Mouse (Mus musculus) frontal cortex, postnatal 10 days (tissue): ENCODE measurements around the gene Tmem107.

Experiments
- DNase-seq, 2 experiments: peaks; one replicate each; pipeline ENCODE4 v3.0.0; 2022; ENCODE audit warnings: low spot score in 2 of 2, mixed read lengths in 1 of 2

Gene Tmem107

DNA sequence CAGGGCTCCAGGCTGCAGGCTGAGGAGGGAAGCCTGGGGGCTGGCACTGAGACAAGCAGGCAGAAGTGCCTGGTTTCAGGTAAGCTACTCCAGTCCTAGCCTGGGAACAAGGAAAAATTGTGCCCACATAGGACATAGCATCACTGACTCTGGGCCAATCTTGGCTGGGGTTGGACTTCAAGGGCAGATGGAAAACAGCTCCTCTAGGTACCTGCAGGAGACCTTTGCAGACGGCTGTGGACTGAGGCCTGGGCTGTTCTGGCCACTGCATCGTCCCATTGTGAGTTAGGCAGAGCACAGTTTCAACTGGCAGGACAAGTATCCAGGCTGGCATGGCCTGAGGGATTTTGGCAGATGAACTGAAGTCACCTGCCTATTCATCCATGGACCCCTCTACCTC is 35.2 kb downstream of the Tmem107 start:
- no peak for DNase-seq

DNA sequence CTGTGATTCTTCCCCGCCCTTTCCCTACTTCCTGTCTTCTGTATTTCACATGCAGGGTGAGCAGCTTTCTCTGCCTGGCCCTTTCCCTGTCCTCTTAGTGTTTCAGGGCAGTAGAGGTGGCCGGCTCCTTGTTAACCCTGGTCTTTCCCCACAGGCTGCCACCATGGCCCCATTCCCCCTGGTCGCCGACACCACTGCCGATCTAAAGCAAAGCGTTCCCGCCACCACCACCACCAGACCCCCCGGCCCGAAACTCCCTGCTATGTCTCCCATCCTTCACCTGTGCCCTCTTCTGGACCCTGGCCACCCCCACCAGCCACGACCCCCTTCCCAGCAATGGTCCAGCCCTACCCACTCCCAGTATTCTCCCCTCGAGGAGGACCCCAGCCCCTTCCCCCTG is 35.7 kb downstream of the Tmem107 start:
- no peak for DNase-seq

DNA sequence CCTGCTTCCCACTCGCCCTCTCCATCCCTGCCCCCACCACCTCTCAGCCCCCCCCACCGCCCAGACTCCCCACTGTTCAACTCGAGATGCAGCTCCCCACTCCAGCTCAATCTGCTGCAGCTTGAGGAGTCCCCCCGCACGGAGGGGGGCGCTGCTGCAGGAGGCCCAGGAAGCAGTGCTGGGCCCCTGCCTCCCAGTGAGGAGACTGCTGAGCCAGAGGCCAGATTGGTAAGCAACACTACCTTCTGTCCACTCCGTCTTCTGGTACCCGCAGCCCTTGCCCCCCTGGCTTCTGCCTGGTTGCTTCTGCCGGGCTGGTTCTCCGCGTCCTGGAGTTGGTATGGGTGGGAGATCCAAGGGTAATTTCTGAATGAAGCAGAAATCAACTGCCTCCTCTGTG is 36.2 kb downstream of the Tmem107 start:
- DNase-seq: no peak

- DNase-seq: no peak
Measured at GRCm38 (mm10) chr11:69107676-69108075, 37.1 kb downstream of the Tmem107 start.

DNA sequence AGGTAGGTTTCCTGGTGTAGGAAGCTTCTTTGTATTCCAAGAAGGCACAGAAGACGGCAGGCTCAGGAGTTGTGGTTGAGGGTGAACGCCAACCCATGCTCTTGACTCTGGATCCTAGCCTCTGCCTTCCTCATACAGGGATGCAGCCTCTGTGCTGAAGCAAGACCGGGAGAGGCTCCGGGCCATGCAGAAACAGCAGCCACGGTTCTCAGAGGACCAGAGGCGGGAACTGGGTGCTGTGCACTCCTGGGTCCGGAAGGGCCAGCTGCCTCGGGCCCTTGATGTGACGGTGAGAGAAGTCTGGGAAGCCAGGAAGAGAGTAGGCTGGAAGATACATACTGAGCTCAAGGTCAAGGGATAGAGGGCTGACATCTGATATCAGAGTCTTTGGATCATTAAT is 37.6 kb downstream of the Tmem107 start:
- DNase-seq: no peak

- no peak for DNase-seq
Measured at GRCm38 (mm10) chr11:69109032-69109900, 38.7 kb downstream of the Tmem107 start.

GRCm38 (mm10) chr11:69110319-69111046 is 39.9 kb downstream of the Tmem107 start:
- peak in 1 of 2 experiments; percentile 92 for DNase-seq

- DNase-seq: no peak
Measured at GRCm38 (mm10) chr11:69111051-69111810, 40.6 kb downstream of the Tmem107 start.

DNA sequence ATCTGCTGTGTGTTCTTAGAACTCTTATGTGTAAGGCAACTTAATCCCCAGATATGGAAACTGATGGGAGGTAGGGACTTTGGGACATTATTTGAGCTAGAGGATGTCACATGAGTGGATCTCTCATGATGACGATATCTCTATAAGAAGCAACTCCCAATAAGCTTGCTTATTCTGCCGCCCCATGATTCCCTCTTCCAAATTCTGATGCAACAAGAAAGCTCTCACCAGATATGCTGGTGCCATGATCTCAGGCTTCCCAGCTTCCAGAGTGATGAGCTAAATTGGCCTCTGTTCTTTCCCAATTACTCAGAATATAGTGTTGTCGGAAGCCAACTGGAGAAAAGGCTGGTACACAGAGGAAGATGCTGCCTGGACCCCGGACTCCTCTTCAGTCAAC is 41.3 kb downstream of the Tmem107 start:
- no peak for DNase-seq

- no peak for DNase-seq
Measured at GRCm38 (mm10) chr11:69114018-69114417, 43.4 kb downstream of the Tmem107 start.

DNA sequence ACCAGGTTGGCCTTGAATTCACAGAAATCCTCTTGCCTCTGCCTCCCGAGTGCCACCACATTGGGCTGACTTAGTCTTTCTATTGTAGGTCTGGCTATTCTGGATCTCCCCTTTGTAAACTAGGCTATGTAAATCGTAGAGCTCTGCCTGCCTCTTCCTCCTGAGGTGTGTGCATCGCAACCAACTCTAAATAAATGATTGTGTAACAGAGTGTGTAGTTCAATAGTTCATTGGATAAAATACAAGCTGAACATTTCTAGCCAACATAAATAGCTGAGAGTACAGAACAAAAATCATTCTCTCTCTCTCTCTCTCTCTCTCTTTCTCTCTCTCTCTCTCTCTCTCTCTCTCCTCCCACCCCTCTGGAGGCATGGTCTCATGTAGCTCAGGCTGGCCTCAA is 44.0 kb downstream of the Tmem107 start:
- no peak for DNase-seq

DNA sequence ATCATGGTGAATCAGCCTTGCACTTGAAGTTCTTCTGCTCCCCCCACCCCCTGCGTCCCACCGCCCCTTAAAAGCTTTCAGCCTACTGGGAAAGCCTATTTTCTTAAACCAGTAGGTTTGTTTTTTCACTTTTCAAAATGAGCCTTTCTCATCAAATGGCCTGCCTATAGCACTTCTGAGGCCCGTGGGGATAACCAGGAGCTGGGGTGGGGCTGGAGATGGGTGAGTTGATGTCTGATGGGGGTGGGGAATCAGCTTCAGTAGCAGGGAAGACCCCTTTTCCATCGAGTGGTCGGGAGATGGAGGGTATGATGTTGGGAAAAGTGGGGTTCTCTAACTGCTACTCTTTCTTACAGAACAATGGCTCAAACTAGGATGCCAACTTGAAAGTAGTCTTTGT is 46.2 kb downstream of the Tmem107 start:
- no peak for DNase-seq

DNA sequence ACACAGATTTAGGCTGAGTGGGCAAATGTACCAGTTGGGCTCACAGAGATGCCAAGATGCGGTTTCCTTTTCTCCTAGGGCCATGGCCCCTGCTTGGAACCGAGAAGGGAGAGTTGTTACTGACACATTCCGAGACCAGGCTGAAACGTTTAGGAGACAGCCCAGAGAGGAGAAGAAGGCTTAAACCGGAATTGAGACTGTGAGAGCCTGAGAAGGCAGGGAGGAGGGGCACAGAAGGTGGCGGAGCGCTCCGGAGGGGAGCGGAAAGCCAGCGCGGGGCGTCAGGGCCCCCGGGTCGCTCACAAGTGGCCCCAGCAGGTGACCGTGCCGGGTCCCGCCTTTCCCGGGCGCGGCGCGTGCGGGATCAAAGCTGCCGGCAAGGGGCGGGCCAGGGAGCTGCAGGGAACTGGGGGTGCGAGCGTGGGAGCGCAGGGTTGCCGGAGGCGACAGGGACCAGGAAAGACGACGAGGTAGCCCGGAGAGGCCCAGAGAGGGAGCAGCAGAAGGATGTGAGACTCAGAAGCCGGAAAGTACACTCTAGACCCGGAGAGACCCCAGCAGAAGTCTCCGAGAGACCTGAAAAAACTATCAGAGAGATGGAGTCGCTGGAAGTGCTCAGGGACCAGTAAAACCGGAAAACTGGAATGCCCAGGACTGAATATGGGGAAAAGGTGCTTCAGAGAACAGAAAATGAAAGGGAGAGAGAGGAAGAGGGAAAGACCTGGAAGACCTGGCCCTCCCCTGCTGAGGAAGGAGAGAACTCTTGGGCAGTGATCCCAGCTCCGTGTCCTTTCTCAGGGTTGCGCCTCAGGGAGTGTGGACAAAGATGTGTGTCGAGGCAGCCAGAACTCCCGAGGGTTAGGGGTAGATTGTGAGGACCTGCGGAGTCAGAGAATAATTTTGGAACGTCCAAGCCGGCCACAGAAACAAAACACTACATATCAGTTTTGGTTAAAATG is 47.4 kb downstream of the Tmem107 start:
- peak in 1 of 2 experiments; percentile 62 for DNase-seq

GRCm38 (mm10) chr11:69118765-69119164 is 48.2 kb downstream of the Tmem107 start:
- peak; percentile 48 to 84 for DNase-seq

DNA sequence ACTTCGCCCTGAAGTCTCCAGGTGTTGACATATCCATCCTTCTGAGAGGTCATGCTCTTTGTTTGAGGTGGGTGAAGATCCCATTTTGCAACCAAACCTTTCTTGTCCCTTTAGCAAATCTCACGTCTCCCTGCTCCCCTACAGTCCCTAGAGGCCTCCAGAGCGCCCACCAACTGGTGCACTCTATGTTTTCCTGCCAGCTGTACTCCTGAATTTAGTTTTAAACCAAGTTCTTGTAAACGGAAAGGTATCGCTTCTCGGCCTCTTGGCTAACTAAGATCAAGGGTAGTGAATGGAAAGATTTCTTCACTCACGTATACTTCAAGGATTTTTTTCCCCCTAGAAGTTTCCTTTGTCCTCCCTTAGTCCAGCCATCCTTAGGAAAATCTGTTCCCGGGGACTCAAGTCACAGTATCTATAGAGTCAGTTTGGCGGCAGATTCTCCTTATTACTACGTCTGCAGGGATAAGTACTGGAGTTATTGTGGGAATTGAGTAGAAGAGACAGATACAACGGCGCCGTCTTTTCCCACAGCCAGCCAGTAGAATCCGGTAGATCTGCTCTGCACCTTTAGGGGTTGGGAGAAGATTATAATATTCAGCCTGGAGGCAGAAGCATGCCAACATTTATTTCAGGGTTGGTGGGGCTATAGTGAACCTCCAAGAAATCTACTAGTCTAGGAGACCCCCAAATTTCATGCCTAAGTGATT is 49.0 kb downstream of the Tmem107 start:
- no peak for DNase-seq

- DNase-seq: no peak
Measured at GRCm38 (mm10) chr11:69120221-69121000, 49.8 kb downstream of the Tmem107 start, which contains the start of gene Hes7. Hes7 (plus strand) TSS chr11:69120404.

- no peak for DNase-seq
Measured at GRCm38 (mm10) chr11:69121001-69121740, 50.6 kb downstream of the Tmem107 start.

DNA sequence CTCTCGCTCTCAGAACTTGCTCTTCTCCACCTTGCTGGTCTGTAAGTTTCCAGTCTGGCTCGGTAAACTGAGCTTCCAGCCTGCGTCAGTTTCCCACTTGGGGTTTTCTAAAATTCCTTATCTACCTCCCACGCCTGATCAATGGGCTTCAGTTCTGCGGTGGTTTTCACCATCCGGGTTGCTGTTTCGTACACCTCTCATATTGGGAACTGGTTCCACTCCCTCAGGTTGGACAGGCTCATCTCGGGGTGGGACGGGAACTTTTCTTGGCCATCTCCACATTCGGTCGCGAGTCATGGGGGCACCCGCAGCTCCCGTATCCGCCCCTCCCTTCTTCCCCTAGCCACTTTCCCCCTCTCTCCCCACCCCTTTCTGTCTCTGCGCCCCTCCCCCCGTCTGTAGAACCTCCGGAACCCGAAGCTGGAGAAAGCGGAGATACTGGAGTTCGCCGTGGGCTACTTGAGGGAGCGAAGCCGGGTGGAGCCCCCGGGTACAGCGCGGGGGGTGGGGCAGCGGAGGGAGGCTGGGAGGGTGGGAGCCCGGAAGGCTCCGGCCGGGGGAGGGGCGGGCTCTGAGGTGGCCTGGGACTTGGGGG is 51.2 kb downstream of the Tmem107 start:
- peak in 1 of 2 experiments; percentile 47 for DNase-seq
